Mouse (Mus musculus) G1E-ER4 (cell line): ENCODE results near the gene Ercc4. TPM values are rescaled to one million over a fixed set of nuclear protein-coding genes. Genes with fewer than 3 reads are reported as not detected.

ENCODE experiments used
- GATA1 ChIP-seq: IDR thresholded peaks from one replicate; pipeline ENCODE4 v1.8.0; 2012; ENCODE audit warnings: low read length, inconsistent platforms
- polyA plus RNA-seq: library from polyadenylated mRNA; stranded (reverse); fragments of >175 nt; gene quantifications from 2 replicates; pipeline ENCODE4 v1.2.3, GENCODE M21; 2012

Gene Ercc4
- polyA plus RNA-seq, 1 experiment, result 6.8 TPM

DNA sequence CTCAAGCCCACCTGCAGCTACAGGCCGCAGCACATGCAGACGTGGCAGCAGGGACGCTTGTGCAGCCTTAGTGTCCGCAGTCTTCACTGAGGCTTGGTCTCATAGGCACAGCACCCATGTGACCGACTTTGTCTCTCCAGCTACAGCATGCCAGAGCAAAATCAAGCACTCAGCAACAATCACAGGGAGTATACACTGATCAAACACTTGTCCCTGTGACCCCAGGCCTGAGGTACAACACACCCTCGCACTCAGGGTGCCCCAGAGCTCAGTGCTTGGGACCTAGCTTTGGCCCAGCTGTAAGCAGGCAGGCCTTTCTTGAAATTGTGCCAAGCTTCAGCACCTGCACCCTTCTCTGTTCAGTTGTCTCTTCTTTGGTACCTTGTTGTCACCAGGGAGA lies 31.7 kb downstream of the Ercc4 start:
- TF ChIP-seq GATA1, result no peak

DNA sequence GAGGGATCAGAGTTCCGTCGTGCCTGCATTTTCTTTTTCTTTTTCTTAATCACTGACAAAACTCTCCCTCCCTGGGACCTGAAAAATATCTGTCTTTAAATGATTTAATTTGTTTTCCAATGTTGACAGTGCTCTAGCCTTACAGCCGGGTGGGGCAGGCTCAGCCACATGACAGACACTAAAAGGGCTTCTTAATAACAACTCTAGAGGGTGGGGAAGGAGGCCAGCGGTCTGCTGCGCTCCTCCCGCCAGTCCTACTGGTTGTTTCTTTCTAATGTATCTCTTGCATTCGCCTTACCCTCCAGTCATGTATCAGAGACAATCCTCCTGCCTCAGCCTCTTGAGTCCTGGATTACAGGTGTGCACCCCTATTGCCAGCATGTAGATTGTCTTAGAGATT lies 34.4 kb downstream of the Ercc4 start:
- no peak for TF ChIP-seq GATA1

DNA sequence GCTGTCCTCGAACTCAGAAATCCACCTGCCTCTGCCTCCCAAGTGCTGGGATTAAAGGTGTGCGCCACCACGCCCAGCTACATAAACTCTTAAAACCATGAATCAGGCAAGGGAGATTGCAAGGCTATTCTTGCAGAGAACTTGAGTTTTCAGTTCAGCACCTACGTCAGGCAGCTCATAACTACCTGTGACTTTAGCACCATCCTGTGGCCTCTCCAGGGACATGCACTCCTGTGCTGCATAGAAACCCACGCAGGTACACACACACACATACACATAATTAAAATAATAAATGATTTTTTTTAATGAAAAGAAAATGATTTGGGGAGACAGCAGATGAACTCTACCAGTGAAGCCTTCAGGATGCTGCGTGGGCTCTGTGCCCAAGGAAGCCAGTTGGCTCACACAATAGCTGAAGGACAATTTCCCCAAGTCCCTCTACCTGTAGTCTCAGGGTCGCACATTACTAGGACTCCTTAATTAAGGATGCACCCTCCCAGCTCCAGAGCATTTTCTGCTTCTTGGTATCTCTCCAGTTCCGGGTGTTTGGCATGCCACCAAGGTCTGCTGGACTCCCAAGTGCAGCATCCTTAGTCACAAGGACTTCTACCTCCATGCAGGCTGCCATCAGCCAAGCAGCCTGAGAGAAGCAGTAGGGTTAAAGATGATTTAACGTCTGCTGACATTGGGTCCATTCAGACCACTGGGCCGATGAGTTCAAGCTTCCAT lies 35.4 kb downstream of the Ercc4 start:
- no peak for TF ChIP-seq GATA1

DNA sequence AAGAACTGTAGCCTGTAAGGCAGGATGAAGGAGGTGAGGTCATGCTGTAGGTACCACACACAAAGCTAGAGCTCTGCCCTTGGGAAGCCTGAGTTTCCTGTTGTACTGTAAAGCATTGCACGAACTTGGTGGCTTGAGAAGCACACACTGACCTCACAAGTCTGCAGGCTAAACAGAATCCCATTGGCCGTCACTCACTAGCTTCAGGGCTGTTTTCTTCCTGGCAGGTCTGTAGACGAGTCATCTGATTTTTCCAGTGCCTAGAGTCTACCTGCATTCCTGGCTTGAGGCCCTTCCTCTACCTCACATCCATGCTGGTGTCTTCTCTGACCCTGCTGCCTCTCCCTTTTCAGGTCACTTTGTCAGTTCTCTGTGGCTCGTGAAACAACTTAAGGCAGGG lies 36.7 kb downstream of the Ercc4 start:
- no peak for TF ChIP-seq GATA1

DNA sequence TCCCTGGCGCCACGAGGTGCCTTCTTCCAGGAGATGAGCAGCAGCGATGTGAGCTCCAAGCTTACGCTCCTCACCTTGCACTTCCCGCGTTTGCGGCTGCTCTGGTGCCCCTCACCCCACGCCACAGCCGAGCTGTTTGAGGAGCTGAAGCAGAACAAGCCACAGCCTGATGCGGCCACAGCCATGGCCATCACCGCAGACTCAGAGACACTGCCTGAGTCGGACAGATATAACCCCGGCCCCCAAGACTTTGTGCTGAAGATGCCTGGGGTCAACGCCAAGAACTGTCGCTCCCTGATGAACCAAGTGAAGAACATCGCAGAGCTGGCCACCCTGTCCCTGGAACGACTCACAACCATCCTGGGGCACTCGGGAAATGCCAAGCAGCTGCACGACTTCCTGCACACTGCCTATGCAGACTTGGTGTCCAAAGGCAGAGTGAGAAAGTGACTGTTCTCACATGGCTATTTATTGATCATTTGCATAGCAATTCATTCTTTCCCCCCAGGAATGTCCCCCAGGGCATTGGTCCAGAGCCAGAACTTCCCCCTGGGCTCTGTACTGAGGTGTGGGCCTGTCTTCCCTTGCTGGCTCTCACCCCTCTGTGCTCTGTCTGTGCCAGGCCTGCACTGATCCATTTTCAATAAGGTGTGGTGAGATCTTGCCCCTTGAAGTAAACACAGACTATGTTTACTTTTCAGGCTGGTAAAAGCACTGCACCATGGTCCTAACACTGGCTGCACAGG lies 38.5 kb downstream of the Ercc4 start:
- no peak for TF ChIP-seq GATA1

DNA sequence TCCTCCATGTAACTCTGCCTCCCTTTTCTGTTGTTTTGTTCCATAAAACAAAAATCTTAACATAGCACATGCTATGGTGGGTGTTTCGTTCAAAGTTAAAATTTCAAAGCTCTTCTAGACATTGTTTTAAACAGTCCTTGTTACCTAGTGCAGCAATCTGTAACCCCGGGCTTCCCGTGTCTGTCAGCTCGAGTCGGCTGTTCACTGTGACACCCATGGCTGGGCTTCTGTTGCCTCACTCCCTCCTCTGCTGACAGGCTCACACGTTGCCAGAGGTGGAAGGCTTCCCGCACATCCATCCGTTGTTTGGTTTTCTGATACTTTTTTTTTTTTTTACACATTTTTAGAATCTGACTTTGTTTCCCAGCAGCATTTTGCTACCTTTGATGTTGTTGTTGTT lies 40.5 kb downstream of the Ercc4 start:
- TF ChIP-seq GATA1, result no peak

DNA sequence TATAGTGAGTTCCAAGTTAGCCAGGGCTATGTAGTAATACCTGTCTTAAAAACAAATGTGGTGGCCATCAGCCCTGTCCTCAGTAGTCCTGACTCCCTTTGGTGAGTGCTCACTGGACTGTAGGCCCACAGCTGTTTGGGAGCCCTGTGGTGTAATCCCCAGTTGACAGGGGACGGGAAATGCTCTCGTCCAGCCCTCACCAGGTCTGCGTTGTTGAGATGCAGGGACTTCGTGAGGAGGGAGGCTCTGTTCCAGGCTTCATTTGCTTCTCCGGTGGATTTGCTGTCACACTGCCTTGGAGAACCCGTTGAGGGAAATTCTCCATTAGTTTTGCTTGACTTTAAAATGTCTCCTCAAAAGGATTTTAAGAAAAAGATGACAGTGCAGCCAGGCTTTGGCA lies 41.3 kb downstream of the Ercc4 start:
- no peak for TF ChIP-seq GATA1

DNA sequence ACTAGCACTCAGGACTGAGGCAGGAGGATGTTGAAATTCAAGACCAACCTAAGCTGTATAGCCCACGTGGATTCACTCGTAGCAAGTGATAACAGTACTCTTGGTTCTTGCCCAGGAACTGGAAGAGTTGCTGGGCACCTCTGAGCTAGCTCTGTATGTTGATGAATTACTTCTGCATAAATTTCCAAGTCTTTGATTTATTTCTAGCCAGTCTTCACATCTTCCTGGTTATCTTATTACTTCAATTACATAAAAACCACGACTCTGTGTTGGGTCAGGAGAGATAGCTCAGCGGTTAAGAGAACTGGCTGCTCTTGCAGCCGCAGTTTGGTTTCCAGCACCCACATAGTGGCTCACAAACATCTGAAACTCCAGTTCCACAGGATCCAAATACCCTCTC lies 43.0 kb downstream of the Ercc4 start:
- TF ChIP-seq GATA1, result no peak

DNA sequence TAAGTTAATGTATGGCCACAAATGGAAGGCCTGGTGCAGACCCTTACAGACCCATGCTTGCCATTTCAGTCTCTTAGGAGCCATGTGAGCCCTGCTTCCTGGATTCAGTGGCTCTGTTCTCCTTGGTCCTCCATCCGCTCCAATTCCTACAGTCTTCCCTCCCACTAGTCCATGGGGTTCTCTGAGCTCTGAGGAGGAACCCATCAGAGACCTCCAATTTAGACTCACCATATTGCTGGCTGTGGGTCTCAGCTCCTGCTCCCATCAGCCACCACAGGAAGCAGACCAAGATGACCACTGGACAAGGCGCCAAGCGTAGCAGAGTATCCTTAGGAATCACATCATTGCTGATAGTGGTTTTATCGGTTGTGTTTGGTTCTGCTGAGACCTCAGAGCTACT lies 43.7 kb downstream of the Ercc4 start:
- no peak for TF ChIP-seq GATA1

DNA sequence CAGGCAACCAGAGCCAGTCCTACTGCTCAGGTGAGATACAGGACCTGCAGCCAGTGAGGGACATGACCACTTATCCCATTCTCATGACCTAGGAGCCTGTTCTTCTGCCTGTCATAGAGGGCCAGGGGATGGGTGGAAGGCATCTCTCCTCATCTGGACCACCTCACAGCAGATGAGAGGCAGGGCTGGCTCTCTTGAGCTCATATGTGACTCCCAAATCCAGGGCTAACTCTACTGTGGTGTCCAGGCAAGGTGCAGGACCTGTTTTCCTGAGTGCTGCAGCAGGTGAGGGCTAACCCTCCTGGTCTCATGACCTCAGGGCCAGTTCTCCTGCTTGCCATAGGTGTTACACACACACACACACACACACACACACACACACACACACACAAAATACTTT lies 44.9 kb downstream of the Ercc4 start:
- TF ChIP-seq GATA1, result no peak

DNA sequence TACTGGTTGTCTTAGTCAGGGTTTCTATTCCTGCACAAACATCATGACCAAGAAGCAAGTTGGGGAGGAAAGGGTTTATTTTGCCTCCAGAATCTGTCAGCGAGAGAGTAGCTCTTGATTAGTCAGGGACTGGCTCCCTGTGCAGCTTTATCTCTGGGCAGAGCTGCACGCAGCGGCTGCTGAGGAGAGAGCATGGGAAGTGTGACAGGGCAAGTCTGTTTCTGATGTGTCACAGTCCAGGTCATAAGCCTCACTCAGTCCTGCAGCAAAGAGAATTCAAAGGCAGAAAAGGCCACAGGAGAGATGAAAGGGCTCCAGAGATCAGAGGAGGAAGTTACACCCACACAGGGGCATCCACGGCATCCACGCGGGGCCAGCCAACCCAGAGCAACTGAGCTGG lies 47.8 kb downstream of the Ercc4 start:
- TF ChIP-seq GATA1, result no peak

DNA sequence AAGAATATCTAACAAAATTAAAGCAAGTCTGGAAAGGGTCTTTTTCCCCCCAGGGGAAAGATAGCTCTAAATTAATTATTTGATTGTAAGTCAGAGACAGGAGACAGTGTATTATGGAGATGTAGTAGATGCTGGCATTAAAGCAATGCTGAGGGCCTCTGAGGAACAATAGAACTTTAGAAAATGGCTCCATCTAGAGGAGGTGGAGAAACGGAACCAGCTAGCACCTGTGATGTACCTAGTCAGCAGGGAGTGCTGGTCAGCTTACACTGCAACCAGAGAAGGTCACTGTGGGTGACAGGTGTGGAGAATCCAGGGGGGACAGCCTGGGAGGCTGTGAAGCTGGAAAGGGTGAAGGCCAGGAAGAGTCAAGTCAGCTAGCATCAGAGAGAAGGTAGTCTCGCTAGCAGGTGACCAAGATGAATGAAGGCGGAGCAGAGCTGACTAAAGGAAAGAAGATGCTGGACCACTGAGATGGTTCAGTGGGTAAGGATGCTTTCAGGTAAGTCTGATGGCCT lies 48.7 kb downstream of the Ercc4 start:
- no peak for TF ChIP-seq GATA1

DNA sequence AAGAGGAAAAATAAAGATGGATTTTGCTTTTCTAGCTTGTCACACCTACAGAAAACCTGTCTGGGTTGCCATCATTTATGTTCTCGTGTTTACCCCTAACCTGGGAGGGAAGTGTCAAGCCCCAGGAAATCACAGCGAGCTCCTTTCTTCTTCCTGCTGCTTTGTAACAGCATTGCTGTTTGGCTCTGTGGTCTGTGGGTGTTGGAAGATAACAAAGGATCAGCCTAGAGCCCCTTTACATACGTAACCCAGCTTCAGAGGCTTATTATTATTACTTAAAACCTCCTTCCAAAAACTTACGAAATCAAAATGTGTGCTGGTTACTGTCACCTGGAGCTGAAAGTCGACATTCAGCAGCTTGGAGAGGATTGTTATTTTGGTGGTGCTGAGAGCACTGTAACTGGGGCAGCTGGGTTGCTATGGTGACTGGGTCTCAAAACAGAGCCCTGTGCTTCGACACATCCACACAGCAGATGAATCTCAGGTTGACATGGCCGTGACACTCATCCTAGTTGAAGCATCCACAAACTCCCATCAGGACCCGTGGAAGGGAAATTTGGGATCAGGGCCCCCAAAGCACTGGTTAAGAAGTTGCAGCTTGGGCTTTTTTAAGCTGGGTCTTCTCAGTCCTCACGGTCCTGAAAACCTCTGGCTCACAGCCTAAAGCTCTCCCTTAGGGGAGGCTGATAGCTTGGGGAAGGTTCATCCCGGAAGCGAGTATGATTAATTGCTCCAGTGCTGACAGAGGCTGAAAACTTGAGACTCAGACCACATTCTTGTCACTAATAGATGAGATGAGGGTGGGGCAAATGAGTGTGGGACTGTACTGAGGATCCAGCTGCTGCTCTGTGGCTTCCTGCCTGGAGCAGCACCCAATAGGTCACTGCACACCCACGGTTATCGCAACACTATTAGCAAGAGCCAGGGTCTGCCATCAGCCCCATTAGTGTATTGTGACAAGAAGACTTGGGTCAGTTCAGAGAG lies 49.7 kb downstream of the Ercc4 start:
- no peak for TF ChIP-seq GATA1

DNA sequence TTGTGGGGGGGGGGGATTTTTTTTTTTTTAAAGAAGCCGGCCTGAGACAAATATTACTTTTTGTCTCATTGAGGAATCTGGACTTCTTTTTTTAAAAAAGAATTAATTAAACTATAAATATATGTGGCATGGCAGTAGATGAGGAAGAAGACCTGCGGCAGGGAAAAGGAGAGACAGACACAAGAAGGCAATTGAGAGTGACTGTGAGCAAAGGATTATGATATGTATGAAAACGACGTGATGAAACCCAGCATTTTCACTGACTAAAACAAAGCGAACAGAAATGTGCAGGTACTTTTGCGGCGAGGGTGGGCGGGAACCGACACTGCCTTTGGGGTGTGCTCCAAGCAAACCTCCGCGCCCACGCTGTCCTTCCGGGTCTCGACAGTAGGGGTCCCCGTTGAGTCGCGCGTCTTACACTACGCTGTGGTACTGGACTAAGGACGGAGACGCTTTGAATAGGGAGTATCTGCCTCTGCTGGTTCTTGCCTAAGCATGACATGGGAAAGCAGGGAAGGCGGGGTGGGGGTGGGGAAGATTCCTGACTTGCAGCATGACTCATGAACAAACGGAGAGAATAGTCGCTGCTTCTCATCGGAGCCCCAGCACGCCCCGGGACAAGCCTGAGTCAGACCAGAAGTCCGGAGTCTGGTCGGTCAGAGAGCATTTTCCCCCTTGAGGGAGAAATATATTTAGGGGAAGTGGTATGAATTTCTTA lies 50.6 kb downstream of the Ercc4 start:
- no peak for TF ChIP-seq GATA1

DNA sequence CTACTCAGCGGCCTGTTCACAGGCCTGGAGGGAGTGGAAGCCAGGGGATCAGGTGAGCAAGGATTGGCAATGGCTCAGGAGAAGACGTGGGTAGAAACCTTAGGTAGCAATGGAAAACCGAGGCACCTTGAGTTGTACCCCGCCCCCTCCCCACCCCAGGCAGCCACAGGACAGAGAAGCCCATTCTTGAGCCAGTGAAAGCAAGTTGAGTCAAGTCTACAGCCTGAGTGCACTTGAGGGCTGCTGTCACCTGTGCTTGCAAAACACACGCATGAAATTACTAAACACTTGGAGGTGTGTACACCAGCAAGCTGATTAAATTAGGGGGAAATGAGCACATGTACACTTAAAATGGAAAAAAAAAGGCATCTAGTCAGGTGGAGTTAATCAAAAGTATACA lies 52.0 kb downstream of the Ercc4 start:
- no peak for TF ChIP-seq GATA1

DNA sequence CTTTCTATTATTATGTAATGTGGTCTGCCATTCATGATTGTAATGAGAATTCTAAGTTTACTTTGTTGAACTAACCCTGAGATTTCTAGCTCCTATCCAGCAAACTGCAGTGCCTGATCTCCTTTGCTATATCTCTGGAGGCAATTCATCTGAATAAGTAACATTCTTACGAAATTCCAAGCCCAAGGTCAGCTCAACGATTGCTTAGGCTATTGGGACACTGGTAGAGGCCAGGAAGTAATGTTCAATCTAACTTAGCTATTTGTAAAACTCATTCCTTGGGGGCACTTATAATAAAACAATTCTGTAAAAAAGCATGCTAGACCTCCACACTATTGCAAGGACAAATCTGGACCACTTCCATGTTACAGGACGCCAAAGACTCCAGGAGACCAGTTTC lies 58.2 kb downstream of the Ercc4 start:
- TF ChIP-seq GATA1, result no peak
